Mouse (Mus musculus) E14TG2a.4 (cell line): ENCODE measurements at regions not wholly inside any gene's neighbourhood (a gene's known extent, or its start where the extent isn't known, plus 50 kb on each side); places are given as distances from the start of the nearest gene placed in this dataset.

Source experiments
- H3K27me3 ChIP-seq: 2 replicates; pipeline ENCODE4 v1.6.1; 2014; ENCODE audit warnings: low read length, control low read depth; ENCODE audit not compliant: insufficient read depth
- H3K36me3 ChIP-seq: 2 replicates; pipeline ENCODE4 v1.6.1; 2014; ENCODE audit warnings: low read length, control low read depth; ENCODE audit not compliant: insufficient read depth
- H3K4me1 ChIP-seq: replicated peaks from 2 replicates; pipeline ENCODE4 v1.6.1; 2014; ENCODE audit warnings: low read depth, low read length, control low read depth
- H3K4me3 ChIP-seq: replicated peaks from 2 replicates; pipeline ENCODE4 v1.5.1; 2014; ENCODE audit warnings: mild to moderate bottlenecking, low read length
- H3K9me3 ChIP-seq: 2 replicates; pipeline ENCODE4 v1.6.1; 2014; ENCODE audit warnings: low read length, control low read depth
- CTCF ChIP-seq: conservative IDR thresholded peaks from 2 replicates; pipeline ENCODE4 v1.5.1; 2014; ENCODE audit warnings: low read length
- NANOG ChIP-seq: IDR thresholded peaks from 2 replicates; pipeline ENCODE4 v1.6.1; 2014; ENCODE audit warnings: borderline replicate concordance, low read length, mixed read lengths
- POU5F1 ChIP-seq: IDR thresholded peaks from 2 replicates; pipeline ENCODE4 v1.6.1; 2014; ENCODE audit warnings: low read length, borderline replicate concordance

- Histone ChIP-seq H3K27me3 (no peaks in the 10 kb centered on the region), H3K36me3 (no peaks in the 10 kb centered on the region), H3K9me3 (no peaks in the 10 kb centered on the region), H3K4me3 (no peak overlapping the region), H3K4me1 (no peaks in the 10 kb centered on the region)
- TF ChIP-seq NANOG = no peak
- TF ChIP-seq CTCF = no peak
- no peak for TF ChIP-seq POU5F1
Observed at GRCm38 (mm10) chr1:176462125-176462524, 187.0 kb upstream of the Pld5 start.

GRCm38 (mm10) chr1:176446735-176447134 is 171.6 kb upstream of the Pld5 start:
- Histone ChIP-seq H3K4me3 (no peak overlapping the region), H3K4me1 (no peaks in the 10 kb centered on the region), H3K27me3 (no peaks in the 10 kb centered on the region), H3K9me3 (no peaks in the 10 kb centered on the region; the same call in 1 of the 2 replicates), H3K36me3 (no peaks in the 10 kb centered on the region)
- TF ChIP-seq NANOG (no peak), POU5F1 (no peak), CTCF (no peak)

- no peaks in the 10 kb centered on the region for H3K27me3 ChIP-seq
- H3K9me3 ChIP-seq = no peaks in the 10 kb centered on the region; the same call in 1 of the 2 replicates
- no peak overlapping the region for H3K4me3 ChIP-seq
- H3K4me1 ChIP-seq = no peaks in the 10 kb centered on the region
- TF ChIP-seq NANOG (no peak), CTCF (no peak), POU5F1 (no peak)
- H3K36me3 ChIP-seq = no peaks in the 10 kb centered on the region
Observed at GRCm38 (mm10) chr1:176443712-176444111, 168.6 kb upstream of the Pld5 start.

GRCm38 (mm10) chr1:176440254-176440653 is 165.1 kb upstream of the Pld5 start:
- no peaks in the 10 kb centered on the region for H3K36me3 ChIP-seq
- no peaks in the 10 kb centered on the region for H3K4me1 ChIP-seq
- H3K4me3 ChIP-seq = no peak overlapping the region
- H3K27me3 ChIP-seq = no peaks in the 10 kb centered on the region
- no peaks in the 10 kb centered on the region; the same call in 1 of the 2 replicates for H3K9me3 ChIP-seq
- TF ChIP-seq CTCF = no peak
- no peak for TF ChIP-seq NANOG
- TF ChIP-seq POU5F1 = no peak

GRCm38 (mm10) chr1:176427835-176428234 is 152.7 kb upstream of the Pld5 start:
- TF ChIP-seq NANOG = no peak
- TF ChIP-seq CTCF = no peak
- no peak for TF ChIP-seq POU5F1
- Histone ChIP-seq H3K36me3 (no peaks in the 10 kb centered on the region), H3K4me1 (no peaks in the 10 kb centered on the region), H3K4me3 (no peak overlapping the region), H3K9me3 (no peaks in the 10 kb centered on the region), H3K27me3 (no peaks in the 10 kb centered on the region)

- no peaks in the 10 kb centered on the region for H3K4me1 ChIP-seq
- H3K27me3 ChIP-seq = no peaks in the 10 kb centered on the region
- no peaks in the 10 kb centered on the region for H3K9me3 ChIP-seq
- H3K36me3 ChIP-seq = no peaks in the 10 kb centered on the region
- no peak overlapping the region for H3K4me3 ChIP-seq
- no peak for TF ChIP-seq POU5F1
- no peak for TF ChIP-seq CTCF
- no peak for TF ChIP-seq NANOG
Observed at GRCm38 (mm10) chr1:176427046-176427445, 151.9 kb upstream of the Pld5 start.

GRCm38 (mm10) chr1:176417251-176417650 is 142.1 kb upstream of the Pld5 start:
- no peak for TF ChIP-seq CTCF
- TF ChIP-seq POU5F1 = no peak
- TF ChIP-seq NANOG = no peak
- H3K36me3 ChIP-seq = no peaks in the 10 kb centered on the region
- H3K4me1 ChIP-seq = no peaks in the 10 kb centered on the region
- H3K4me3 ChIP-seq = no peak overlapping the region
- H3K27me3 ChIP-seq = no peaks in the 10 kb centered on the region
- no peaks in the 10 kb centered on the region for H3K9me3 ChIP-seq

GRCm38 (mm10) chr1:176404128-176404527 is 129.0 kb upstream of the Pld5 start:
- TF ChIP-seq POU5F1 = no peak
- no peak for TF ChIP-seq NANOG
- no peak for TF ChIP-seq CTCF
- Histone ChIP-seq H3K36me3 (no peaks in the 10 kb centered on the region), H3K27me3 (no peaks in the 10 kb centered on the region), H3K4me3 (no peak overlapping the region), H3K4me1 (no peaks in the 10 kb centered on the region), H3K9me3 (no peaks in the 10 kb centered on the region)

GRCm38 (mm10) chr1:176379645-176380044 is 104.5 kb upstream of the Pld5 start:
- Histone ChIP-seq H3K27me3 (no peaks in the 10 kb centered on the region), H3K4me3 (no peak overlapping the region), H3K36me3 (no peaks in the 10 kb centered on the region)

GRCm38 (mm10) chr1:176366900-176367299 is 91.8 kb upstream of the Pld5 start:
- 0 out of 2 replicates have a peak, but pooled peaks cover 3% of the 10 kb centered on the region for H3K9me3 ChIP-seq
- TF ChIP-seq NANOG (no peak), CTCF (no peak), POU5F1 (no peak)
- no peaks in the 10 kb centered on the region for H3K27me3 ChIP-seq
- H3K4me1 ChIP-seq = no peaks in the 10 kb centered on the region
- H3K4me3 ChIP-seq = no peak overlapping the region
- H3K36me3 ChIP-seq = no peaks in the 10 kb centered on the region

More at GRCm38 (mm10) chr1:176379645-176380044, 104.5 kb upstream of the Pld5 start:
- no peaks in the 10 kb centered on the region for H3K4me1 ChIP-seq
- no peak for TF ChIP-seq NANOG
- no peak for TF ChIP-seq CTCF
- TF ChIP-seq POU5F1 = no peak
- H3K9me3 ChIP-seq = no peaks in the 10 kb centered on the region
